Mouse (Mus musculus): ENCODE results near the gene Zfp583.

DNA sequence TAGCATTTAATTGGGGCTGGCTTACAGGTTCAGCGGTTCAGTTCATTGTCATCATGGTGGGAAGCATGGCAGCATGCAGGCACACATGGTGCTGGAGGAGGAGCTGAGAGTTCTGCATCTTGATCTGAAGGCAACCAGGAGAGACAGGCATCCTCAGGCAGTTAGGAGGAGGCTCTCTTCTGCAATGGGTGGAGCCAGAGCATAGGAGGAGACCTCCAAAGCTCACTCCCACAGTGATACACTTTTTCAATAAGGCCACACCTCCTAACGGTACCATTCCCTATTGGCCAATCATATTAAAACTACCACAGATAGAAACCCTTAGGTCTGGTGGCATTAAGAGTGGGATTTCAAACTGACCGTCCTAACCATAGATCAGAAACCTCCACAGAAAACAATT lies 38.4 kb upstream of the Zfp583 start:
- no peak for TF ChIP-seq GATA1 (IDR thresholded peaks at IDR 0.05; ENCODE audit: borderline replicate concordance, low read length)
- no peak for TF ChIP-seq FLI1 (IDR thresholded peaks at IDR 0.05; ENCODE audit: low read length)

Measured in megakaryocyte, embryonic 14.5 days (primary cell).